In genomic region chr9:14261150-14261549, GRCm38 (mm10) we compare ENCODE assay signal across 16 mouse cellular contexts. TPM values are rescaled to one million over a fixed set of nuclear protein-coding genes. Genes with fewer than 3 reads are reported as not detected.
DNase-seq lines count a peak whose midpoint lies in the region; ATAC-seq and TF ChIP-seq lines count a peak whose summit lies in the region.
"Had no signal": no experiment of that assay in that cellular context is flagged by ENCODE, and none has a peak within 500 bp of the region (broad histone marks: within the 10 kb centered on the region; RNA-seq: fewer than 3 reads in every experiment).

No protein-coding gene starts in this region.

- no peaks in the 10 kb centered on the region for H3K36me3 ChIP-seq in hindbrain, embryonic 13.5 days
- no peaks in the 10 kb centered on the region for H3K36me3 ChIP-seq in hindbrain, embryonic 11.5 days (ENCODE audit: control insufficient read depth, insufficient read depth, low read length)
- no peaks in the 10 kb centered on the region for H3K36me3 ChIP-seq in midbrain, embryonic 13.5 days
- H3K36me3 ChIP-seq in midbrain, embryonic 11.5 days (ENCODE audit: control insufficient read depth, insufficient read depth, low read length), result no peaks in the 10 kb centered on the region
- no peaks in the 10 kb centered on the region for H3K36me3 ChIP-seq in neural tube, embryonic 14.5 days (ENCODE audit: control insufficient read depth, insufficient read depth, low read length)
- H3K36me3 ChIP-seq: embryonic facial prominence, embryonic 12.5 days; midbrain, embryonic 12.5 days had no signal

- TF ChIP-seq CTCF in brain, embryonic 14.5 days (IDR thresholded peaks at IDR 0.05; ENCODE audit: borderline replicate concordance, extremely low read depth, insufficient read depth, insufficient read length), result no peak

- DNase-seq in hindbrain, embryonic 11.5 days (ENCODE audit: low spot score), result no peak
- no peak for DNase-seq in midbrain, embryonic 11.5 days (ENCODE audit: low spot score, missing footprints)
- DNase-seq in brain, embryonic 14.5 days (ENCODE audit: low read depth), result peak; percentile 71
- no peak for DNase-seq in layer of hippocampus, adult 9-10 months (ENCODE audit: low spot score)
- DNase-seq: adrenal gland, postnatal 36 days; gastrocnemius, postnatal 10 days; heart, postnatal 10 days; kidney, adult 2 months; kidney, postnatal 36 days; layer of hippocampus, postnatal 36 days; lung, postnatal 36 days had no signal

- no peaks in the 10 kb centered on the region for H3K9me3 ChIP-seq in hindbrain, embryonic 13.5 days
- H3K9me3 ChIP-seq in hindbrain, embryonic 11.5 days (ENCODE audit: control insufficient read depth, low read length), result no peaks in the 10 kb centered on the region
- no peaks in the 10 kb centered on the region for H3K9me3 ChIP-seq in midbrain, embryonic 13.5 days
- H3K9me3 ChIP-seq in midbrain, embryonic 11.5 days (ENCODE audit: control insufficient read depth, low read length), result no peaks in the 10 kb centered on the region
- no peaks in the 10 kb centered on the region for H3K9me3 ChIP-seq in neural tube, embryonic 14.5 days (ENCODE audit: control insufficient read depth, low read length)
- H3K9me3 ChIP-seq: embryonic facial prominence, embryonic 12.5 days; midbrain, embryonic 12.5 days had no signal

- no peak overlapping the region for H3K9ac ChIP-seq in hindbrain, embryonic 13.5 days
- no peak overlapping the region for H3K9ac ChIP-seq in hindbrain, embryonic 11.5 days (ENCODE audit: low read depth, low read length)
- no peak overlapping the region for H3K9ac ChIP-seq in midbrain, embryonic 13.5 days (replicated peaks)
- H3K9ac ChIP-seq in midbrain, embryonic 11.5 days (ENCODE audit: low read length), result no peak overlapping the region
- H3K9ac ChIP-seq in neural tube, embryonic 14.5 days (replicated peaks; ENCODE audit: low read depth, low read length), result no peak overlapping the region
- H3K9ac ChIP-seq: embryonic facial prominence, embryonic 12.5 days; midbrain, embryonic 12.5 days had no signal

- H3K27ac ChIP-seq in hindbrain, embryonic 13.5 days, result no peak overlapping the region
- no peak overlapping the region for H3K27ac ChIP-seq in hindbrain, embryonic 11.5 days (ENCODE audit: low read depth, low read length)
- no peak overlapping the region for H3K27ac ChIP-seq in midbrain, embryonic 13.5 days
- no peak overlapping the region for H3K27ac ChIP-seq in midbrain, embryonic 11.5 days (ENCODE audit: low read depth, low read length)
- no peak overlapping the region for H3K27ac ChIP-seq in neural tube, embryonic 14.5 days (ENCODE audit: low read depth, low read length)
- H3K27ac ChIP-seq: embryonic facial prominence, embryonic 12.5 days; midbrain, embryonic 12.5 days had no signal

- H3K27me3 ChIP-seq in hindbrain, embryonic 13.5 days, result no peaks in the 10 kb centered on the region
- no peaks in the 10 kb centered on the region for H3K27me3 ChIP-seq in hindbrain, embryonic 11.5 days (ENCODE audit: control insufficient read depth, insufficient read depth, low read length)
- H3K27me3 ChIP-seq in midbrain, embryonic 13.5 days, result no peaks in the 10 kb centered on the region
- no peaks in the 10 kb centered on the region for H3K27me3 ChIP-seq in midbrain, embryonic 11.5 days (ENCODE audit: control insufficient read depth, insufficient read depth, low read length)
- no peaks in the 10 kb centered on the region for H3K27me3 ChIP-seq in neural tube, embryonic 14.5 days (ENCODE audit: control insufficient read depth, insufficient read depth, low read length)
- H3K27me3 ChIP-seq: embryonic facial prominence, embryonic 12.5 days; midbrain, embryonic 12.5 days had no signal

- H3K4me2 ChIP-seq in hindbrain, embryonic 13.5 days, result no peak overlapping the region
- H3K4me2 ChIP-seq in hindbrain, embryonic 11.5 days (replicated peaks; ENCODE audit: low read depth, low read length), result no peak overlapping the region
- no peak overlapping the region for H3K4me2 ChIP-seq in midbrain, embryonic 13.5 days (replicated peaks)
- no peak overlapping the region for H3K4me2 ChIP-seq in midbrain, embryonic 11.5 days
- no peak overlapping the region for H3K4me2 ChIP-seq in neural tube, embryonic 14.5 days (ENCODE audit: low read depth, low read length)
- H3K4me2 ChIP-seq: embryonic facial prominence, embryonic 12.5 days; midbrain, embryonic 12.5 days had no signal

- H3K4me1 ChIP-seq in hindbrain, embryonic 13.5 days (replicated peaks), result peaks cover 7% of the 10 kb centered on the region; the same call in 1 of the 2 replicates
- no peaks in the 10 kb centered on the region for H3K4me1 ChIP-seq in hindbrain, embryonic 11.5 days (replicated peaks; ENCODE audit: control insufficient read depth, insufficient read depth, low read length)
- H3K4me1 ChIP-seq in midbrain, embryonic 13.5 days (replicated peaks), result no peaks in the 10 kb centered on the region
- H3K4me1 ChIP-seq in midbrain, embryonic 11.5 days (ENCODE audit: control insufficient read depth, insufficient read depth, low read length), result no peaks in the 10 kb centered on the region
- no peaks in the 10 kb centered on the region for H3K4me1 ChIP-seq in neural tube, embryonic 14.5 days (ENCODE audit: control insufficient read depth, insufficient read depth, low read length)
- H3K4me1 ChIP-seq: embryonic facial prominence, embryonic 12.5 days; midbrain, embryonic 12.5 days had no signal

- TF ChIP-seq POLR2A in brain, embryonic 14.5 days (IDR thresholded peaks at IDR 0.05; ENCODE audit: borderline replicate concordance, extremely low read depth, insufficient read depth, insufficient read length, poor library complexity, severe bottlenecking), result no peak

- 58% methylated on average over 3 of the region's 3 CpGs for WGBS in hindbrain, embryonic 13.5 days
- WGBS in hindbrain, embryonic 11.5 days, result 77% methylated on average over 3 of the region's 3 CpGs
- 57% methylated on average over 3 of the region's 3 CpGs for WGBS in midbrain, embryonic 13.5 days
- 73% methylated on average over 3 of the region's 3 CpGs for WGBS in midbrain, embryonic 11.5 days
- 45% methylated on average over 3 of the region's 3 CpGs for WGBS in neural tube, embryonic 14.5 days

- no peak overlapping the region for H3K4me3 ChIP-seq in hindbrain, embryonic 13.5 days
- no peak overlapping the region for H3K4me3 ChIP-seq in hindbrain, embryonic 11.5 days (ENCODE audit: low read depth, low read length)
- H3K4me3 ChIP-seq in midbrain, embryonic 13.5 days (replicated peaks), result no peak overlapping the region
- no peak overlapping the region for H3K4me3 ChIP-seq in midbrain, embryonic 11.5 days (ENCODE audit: low read depth, low read length)
- no peak overlapping the region for H3K4me3 ChIP-seq in neural tube, embryonic 14.5 days (ENCODE audit: low read depth, low read length)
- H3K4me3 ChIP-seq: embryonic facial prominence, embryonic 12.5 days; midbrain, embryonic 12.5 days had no signal

- ATAC-seq in hindbrain, embryonic 13.5 days (ENCODE audit: low FRiP score), result peak; percentile 39; the same call in 1 of the 2 replicates
- ATAC-seq in hindbrain, embryonic 11.5 days (ENCODE audit: low FRiP score), result no peak
- ATAC-seq in midbrain, embryonic 13.5 days, result peak; percentile 55; the same call in 1 of the 2 replicates
- no peak for ATAC-seq in midbrain, embryonic 11.5 days (ENCODE audit: low FRiP score)
- peak; percentile 69; the same call in 1 of the 2 replicates for ATAC-seq in neural tube, embryonic 14.5 days (ENCODE audit: low read depth)

RNA-seq across cellular contexts. Expression of gene Sesn3, which starts 13.7 kb away (rescaled TPM):
- 20.2 and 20.9 TPM in 2 replicates for polyA plus RNA-seq in hindbrain, embryonic 13.5 days (2015; fragmentation: Nextera tagmentation; extraction: Ambion mirVana)
- 19.0 and 33.4 TPM in 2 replicates for polyA plus RNA-seq in hindbrain, embryonic 11.5 days (2014; fragmentation: Nextera tagmentation; extraction: Ambion mirVana)
- polyA plus RNA-seq in midbrain, embryonic 13.5 days (2015; fragmentation: Nextera tagmentation; extraction: Ambion mirVana), result 17.6 and 18.8 TPM in 2 replicates
- polyA plus RNA-seq in midbrain, embryonic 11.5 days (2014; fragmentation: Nextera tagmentation; extraction: Ambion mirVana), result 15.9 and 18.7 TPM in 2 replicates
- polyA plus RNA-seq in brain, embryonic 14.5 days (2012; rRNA removed), result 13.5 and 26.4 TPM in 2 replicates
- polyA plus RNA-seq in neural tube, embryonic 14.5 days (2014; fragmentation: Nextera tagmentation; extraction: Ambion mirVana), result 18.7 and 33.6 TPM in 2 replicates

Comparison
In these comparisons a context has a peak if more than half of its experiments do, and no peak if none do; other contexts are left out.
1. ATAC-seq: peak in hindbrain, embryonic 13.5 days (single experiment), midbrain, embryonic 13.5 days (single experiment) and neural tube, embryonic 14.5 days (single experiment); none in hindbrain, embryonic 11.5 days (single experiment) and midbrain, embryonic 11.5 days (single experiment).